Mouse (Mus musculus): ENCODE measurements around the gene Kcnab1.
A peak's percentile ranks its signal among the peaks of the same experiment; 100 is the strongest.

Kcnab1 gene

GRCm38 (mm10) chr3:65108945-65109921 lies at the start of gene Kcnab1:
Gene Kcnab1, plus strand, starts transcription at chr3:65109384.
- DNase-seq (ENCODE audit: low spot score), result peak; percentile 16

- DNase-seq (ENCODE audit: low spot score), result no peak
Measured at GRCm38 (mm10) chr3:65088295-65088694, 20.9 kb upstream of the Kcnab1 start.

GRCm38 (mm10) chr3:65104117-65104516 lies 5.1 kb upstream of the Kcnab1 start:
- no peak for DNase-seq (ENCODE audit: low spot score)

GRCm38 (mm10) chr3:65110190-65110589 lies 1.0 kb downstream of the Kcnab1 start:
- no peak for DNase-seq (ENCODE audit: low spot score)

GRCm38 (mm10) chr3:65111176-65111575 lies 2.0 kb downstream of the Kcnab1 start:
- no peak for DNase-seq (ENCODE audit: low spot score)

- no peak for DNase-seq (ENCODE audit: low spot score)
Measured at GRCm38 (mm10) chr3:65115164-65115563, 6.0 kb downstream of the Kcnab1 start.

- DNase-seq (ENCODE audit: low spot score), result no peak
Measured at GRCm38 (mm10) chr3:65116958-65117357, 7.8 kb downstream of the Kcnab1 start.

GRCm38 (mm10) chr3:65117365-65117764 lies 8.2 kb downstream of the Kcnab1 start:
- no peak for DNase-seq (ENCODE audit: low spot score)

- no peak for DNase-seq (ENCODE audit: low spot score)
Measured at GRCm38 (mm10) chr3:65124975-65125374, 15.8 kb downstream of the Kcnab1 start.

GRCm38 (mm10) chr3:65129625-65130024 lies 20.4 kb downstream of the Kcnab1 start:
- DNase-seq (ENCODE audit: low spot score), result no peak

- no peak for DNase-seq (ENCODE audit: low spot score)
Measured at GRCm38 (mm10) chr3:65134931-65135330, 25.7 kb downstream of the Kcnab1 start.

GRCm38 (mm10) chr3:65136897-65137296 lies 27.7 kb downstream of the Kcnab1 start:
- no peak for DNase-seq (ENCODE audit: low spot score)

GRCm38 (mm10) chr3:65138739-65139138 lies 29.6 kb downstream of the Kcnab1 start:
- DNase-seq (ENCODE audit: low spot score), result no peak

GRCm38 (mm10) chr3:65145152-65145551 lies 36.0 kb downstream of the Kcnab1 start:
- no peak for DNase-seq (ENCODE audit: low spot score)

GRCm38 (mm10) chr3:65151808-65152207 lies 42.6 kb downstream of the Kcnab1 start:
- DNase-seq (ENCODE audit: low spot score), result no peak

GRCm38 (mm10) chr3:65172964-65173363 lies 63.8 kb downstream of the Kcnab1 start:
- no peak for DNase-seq (ENCODE audit: low spot score)

- DNase-seq (ENCODE audit: low spot score), result no peak
Measured at GRCm38 (mm10) chr3:65174564-65174963, 65.4 kb downstream of the Kcnab1 start.

GRCm38 (mm10) chr3:65175819-65176218 lies 66.6 kb downstream of the Kcnab1 start:
- DNase-seq (ENCODE audit: low spot score), result no peak

- no peak for DNase-seq (ENCODE audit: low spot score)
Measured at GRCm38 (mm10) chr3:65176846-65177245, 67.7 kb downstream of the Kcnab1 start.

- no peak for DNase-seq (ENCODE audit: low spot score)
Measured at GRCm38 (mm10) chr3:65187833-65188698, 78.9 kb downstream of the Kcnab1 start.

- no peak for DNase-seq (ENCODE audit: low spot score)
Measured at GRCm38 (mm10) chr3:65200611-65201010, 91.4 kb downstream of the Kcnab1 start.

GRCm38 (mm10) chr3:65203361-65204117 lies 94.4 kb downstream of the Kcnab1 start:
- peak; percentile 53 for DNase-seq (ENCODE audit: low spot score)
